Mouse (Mus musculus) thymus, adult 18-20 months (tissue): ENCODE measurements around the gene Dpf3.

Source experiments
- DNase-seq, 2 experiments: peaks; one replicate each; pipeline ENCODE4 v3.0.0; 2022; ENCODE audit warnings: mixed read lengths in 2 of 2

Gene Dpf3

DNA sequence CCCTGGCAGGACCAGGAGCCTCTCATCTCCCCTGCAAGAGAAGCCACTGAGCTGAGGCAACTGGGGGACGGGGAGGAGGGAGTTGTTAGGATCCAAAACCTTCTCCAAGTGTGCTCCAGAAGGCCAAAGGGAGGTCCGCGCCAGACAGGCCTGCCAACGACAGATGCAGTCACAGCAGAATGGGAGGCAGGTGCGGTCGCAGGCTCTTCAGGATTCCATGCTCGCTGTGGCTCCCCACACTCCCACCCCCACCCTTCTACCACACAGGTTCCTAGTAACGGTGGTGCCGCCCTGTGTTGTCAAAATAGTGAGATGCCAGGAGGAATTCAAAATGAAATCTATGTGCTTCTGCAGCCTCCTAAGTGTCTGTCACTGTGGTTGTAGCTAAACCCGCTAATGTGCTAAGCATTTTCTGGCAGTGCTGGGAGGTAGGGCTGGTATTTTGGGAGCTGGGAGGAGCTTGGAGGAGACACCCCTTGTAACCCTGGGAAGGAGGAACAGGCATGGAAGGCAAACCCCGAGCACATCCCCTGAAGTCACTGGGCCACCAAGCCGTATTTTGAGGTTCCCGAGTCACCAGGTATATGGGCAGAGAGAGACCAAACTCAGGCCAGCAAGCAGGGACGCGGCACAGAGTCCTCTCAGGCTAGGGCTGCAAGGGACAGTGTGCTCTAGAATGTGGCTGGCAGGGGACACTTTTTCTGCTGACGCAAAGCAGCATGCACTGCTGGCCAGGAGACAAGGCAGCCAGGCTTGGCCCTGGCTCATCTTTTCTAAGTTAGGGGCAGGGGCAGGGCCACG is 75.6 kb downstream of the Dpf3 start:
- DNase-seq = no peak

- DNase-seq = no peak
Observed at GRCm38 (mm10) chr12:83411032-83411431, 76.5 kb downstream of the Dpf3 start.

- DNase-seq = no peak
Observed at GRCm38 (mm10) chr12:83405374-83406125, 82.0 kb downstream of the Dpf3 start.

DNA sequence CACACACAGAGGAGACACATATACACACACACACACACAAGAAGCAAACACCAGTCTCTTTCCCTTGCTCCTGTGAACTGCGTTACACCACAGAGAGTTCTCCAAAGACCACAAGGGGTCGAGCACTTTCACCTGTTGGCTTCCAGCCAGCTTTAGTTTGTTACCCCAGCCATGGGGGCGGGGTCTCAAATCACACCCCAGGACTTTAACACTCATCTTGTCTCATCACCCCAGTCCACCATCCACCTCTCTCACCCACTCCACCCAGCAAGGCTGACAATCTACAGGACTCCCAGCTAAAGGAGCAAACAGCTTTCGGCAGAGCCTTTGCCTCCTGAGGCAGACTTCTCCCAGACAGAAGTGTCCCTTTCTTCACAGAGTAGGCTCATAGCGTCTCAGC is 85.2 kb downstream of the Dpf3 start:
- DNase-seq = no peak

- no peak for DNase-seq
Observed at GRCm38 (mm10) chr12:83392011-83392410, 95.5 kb downstream of the Dpf3 start.

GRCm38 (mm10) chr12:83387554-83387953 is 100.0 kb downstream of the Dpf3 start:
- DNase-seq = no peak

- no peak for DNase-seq
Observed at GRCm38 (mm10) chr12:83381072-83381471, 106.4 kb downstream of the Dpf3 start.

DNA sequence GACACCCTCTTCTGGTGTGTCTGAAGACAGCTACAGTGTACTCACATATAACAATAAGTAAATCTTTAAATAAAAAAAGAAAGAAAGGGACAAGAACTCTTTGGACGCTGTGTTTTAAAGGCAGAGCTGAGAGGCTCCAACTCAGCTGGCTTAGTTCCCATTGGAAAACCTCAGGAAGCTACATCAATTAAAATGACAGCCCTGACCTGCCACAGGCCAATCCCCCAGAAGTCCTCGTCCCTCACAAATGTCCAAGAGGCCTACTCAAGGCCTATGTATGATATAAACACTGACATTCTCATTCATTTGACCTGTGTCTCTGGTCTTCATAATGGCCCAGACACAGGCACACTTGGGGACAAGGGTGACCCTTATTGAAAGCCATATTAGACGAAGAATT is 107.5 kb downstream of the Dpf3 start:
- DNase-seq = no peak

DNA sequence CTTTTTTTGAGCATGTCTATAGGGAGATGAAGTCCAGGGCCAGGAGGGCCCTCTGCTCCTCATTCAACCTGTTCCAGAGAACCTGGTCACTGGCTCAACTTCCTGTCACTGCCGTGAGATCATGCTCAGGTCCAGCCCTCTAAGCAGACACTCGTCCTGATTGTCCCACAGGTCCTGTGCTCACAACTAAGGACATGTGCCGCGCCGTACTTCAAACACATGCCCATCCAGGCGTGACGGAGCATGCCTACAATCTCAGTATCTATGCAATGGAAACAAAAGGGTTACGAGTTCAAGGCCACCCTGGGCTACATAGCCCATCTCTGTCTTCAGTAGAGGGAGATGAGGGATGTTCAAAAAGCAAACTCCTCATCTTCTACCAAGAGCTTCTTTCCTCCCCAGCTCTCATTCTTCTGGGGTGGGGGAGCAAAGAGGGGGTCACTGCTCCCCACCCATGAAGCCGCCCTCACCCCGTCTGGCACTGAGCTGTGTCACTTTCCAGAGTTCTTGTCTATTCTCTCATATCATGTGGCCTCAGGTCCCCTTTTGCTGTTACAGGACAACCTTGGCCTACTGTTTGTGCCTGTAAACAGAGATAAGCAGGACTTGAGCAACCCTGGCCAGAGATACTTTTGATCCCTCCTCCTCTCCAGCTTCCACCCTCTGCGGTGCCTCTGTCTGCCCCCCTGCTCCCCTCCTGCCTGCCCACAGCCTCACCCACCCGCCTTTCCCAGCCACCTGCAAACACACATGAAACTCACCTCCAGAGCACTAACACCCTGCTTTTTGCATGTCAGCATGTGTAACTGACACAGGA is 112.3 kb downstream of the Dpf3 start:
- DNase-seq = peak; percentile 72 to 76

DNA sequence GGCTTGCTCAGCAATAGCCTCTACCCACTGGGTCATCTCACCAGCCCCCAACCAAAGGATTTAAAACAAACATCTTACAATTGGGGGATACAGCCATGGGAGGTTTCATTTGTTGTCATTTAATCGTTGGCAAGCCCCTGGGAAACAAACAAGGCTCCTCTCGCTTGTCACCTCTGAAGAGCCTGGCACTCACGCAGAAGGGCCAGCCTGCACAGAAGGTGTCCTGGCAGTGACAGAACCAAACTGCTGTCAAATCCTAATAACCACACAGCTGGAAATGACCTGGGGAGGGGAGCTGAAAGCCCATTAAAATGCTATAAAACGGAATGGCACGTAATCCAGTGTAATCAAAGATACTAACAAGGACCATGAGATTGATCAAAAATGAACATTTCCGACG is 114.4 kb downstream of the Dpf3 start:
- no peak for DNase-seq

DNA sequence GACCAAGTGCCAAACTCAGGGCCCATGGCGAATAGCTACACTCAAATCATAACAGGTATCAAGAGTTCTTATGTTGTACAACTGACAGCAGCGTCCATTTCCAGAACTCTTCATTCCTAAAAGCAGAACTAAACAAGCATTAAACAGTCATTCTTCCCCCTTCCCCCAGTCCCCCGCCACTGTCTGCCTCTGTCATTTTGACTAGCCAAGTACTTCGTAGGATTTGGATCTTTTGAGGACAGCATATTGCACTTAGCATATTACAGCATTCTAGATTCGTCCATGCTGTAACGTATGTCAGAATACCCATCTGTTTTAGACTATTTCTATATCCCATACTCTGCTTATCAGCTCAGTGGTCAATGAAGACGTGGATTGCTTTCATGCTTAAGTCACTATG is 115.2 kb downstream of the Dpf3 start:
- DNase-seq = no peak

- no peak for DNase-seq
Observed at GRCm38 (mm10) chr12:83370221-83370620, 117.3 kb downstream of the Dpf3 start.

DNA sequence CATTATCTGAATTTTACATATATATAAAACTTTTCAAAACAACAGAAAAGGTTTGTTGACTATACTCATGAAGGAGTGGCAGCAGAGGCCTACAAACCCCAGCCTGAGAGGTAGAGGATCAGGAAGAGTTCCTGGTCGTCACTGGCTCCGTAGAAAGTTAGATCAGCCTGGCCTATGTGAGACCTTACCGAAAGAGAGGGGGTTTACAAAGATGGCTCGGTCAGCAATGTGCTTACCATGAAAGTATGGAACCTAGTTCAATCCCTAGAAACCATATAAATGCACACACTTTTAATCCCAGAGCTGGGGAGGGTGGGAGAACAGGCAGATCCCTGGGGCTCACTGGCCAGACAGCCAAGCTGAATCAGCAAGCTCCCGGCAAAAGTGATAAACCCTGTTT is 118.1 kb downstream of the Dpf3 start:
- DNase-seq = no peak

DNA sequence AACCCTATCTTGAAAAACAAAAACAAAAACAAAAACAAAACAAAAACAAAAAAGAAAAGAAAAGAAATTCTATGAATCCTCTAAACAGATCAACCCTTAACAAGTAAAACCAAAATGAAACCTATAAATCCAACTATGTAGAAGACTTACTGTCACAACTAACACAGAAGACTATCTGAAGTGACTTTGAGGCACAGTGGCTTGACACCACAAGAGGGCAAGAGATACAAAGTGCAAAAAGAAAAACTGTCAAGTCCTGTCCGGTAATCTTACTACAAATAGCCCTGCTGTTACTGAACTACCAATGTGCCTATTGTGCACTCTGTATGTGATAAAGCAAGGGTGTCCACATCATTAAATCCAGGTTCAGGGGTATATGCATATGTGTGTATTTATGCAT is 120.0 kb downstream of the Dpf3 start:
- DNase-seq = no peak

DNA sequence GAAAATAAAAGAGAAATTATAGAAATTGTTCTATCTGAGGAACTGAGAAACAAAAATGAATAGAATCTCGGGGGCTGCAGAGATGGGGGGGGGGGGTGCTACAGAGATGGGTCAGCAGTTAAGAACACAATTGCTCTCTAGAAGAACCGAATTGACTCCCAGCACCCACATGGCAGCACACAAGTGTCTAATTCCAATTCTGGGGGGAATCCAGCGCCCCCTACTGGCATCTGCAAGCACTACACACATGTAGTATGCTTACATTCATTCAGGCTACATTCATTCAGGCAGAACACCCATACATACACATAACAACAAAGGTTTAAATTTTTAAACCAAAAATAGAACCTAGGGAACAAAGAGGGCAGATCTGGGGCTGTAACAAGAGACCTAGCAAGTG is 122.7 kb downstream of the Dpf3 start:
- no peak for DNase-seq

- DNase-seq = no peak
Observed at GRCm38 (mm10) chr12:83361801-83362200, 125.7 kb downstream of the Dpf3 start.

DNA sequence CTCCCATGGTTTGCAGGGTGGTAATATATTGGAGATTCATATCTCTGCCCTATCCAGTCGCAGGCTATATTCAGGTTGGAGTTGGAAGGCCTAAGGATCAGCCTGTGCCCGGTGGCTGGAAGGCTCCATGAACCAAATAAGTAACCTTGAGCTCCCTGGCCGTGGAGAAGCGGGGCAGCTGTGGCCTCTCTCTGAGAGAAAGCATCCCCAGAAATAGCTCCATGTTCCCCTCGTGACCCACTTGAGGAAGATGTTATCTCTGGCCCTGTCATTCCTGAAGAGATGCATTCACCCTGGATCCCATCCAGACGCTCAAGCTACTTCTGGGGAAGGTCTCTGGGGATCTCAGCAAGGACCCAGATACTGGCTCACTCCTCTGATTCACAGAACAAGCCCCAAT is 134.9 kb downstream of the Dpf3 start:
- DNase-seq = no peak

GRCm38 (mm10) chr12:83349736-83350135 is 137.8 kb downstream of the Dpf3 start:
- DNase-seq = no peak

GRCm38 (mm10) chr12:83348246-83348645 is 139.3 kb downstream of the Dpf3 start:
- DNase-seq = no peak

DNA sequence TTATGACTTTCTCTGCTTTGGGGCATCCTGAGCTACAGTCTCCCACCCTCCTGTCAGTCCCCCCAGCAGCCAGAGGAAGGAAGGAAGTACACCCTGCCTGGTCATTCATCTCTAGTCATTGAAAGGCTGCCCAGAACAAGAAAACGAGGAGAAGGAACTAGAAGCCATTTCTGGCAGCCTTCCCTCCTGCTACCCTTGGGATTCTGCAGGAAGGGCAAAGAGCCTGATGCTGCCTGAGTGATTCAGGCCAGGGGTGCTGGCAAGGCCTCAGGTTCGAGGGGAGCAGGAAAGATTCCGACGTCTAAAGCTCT is 144.7 kb downstream of the Dpf3 start:
- no peak for DNase-seq

DNA sequence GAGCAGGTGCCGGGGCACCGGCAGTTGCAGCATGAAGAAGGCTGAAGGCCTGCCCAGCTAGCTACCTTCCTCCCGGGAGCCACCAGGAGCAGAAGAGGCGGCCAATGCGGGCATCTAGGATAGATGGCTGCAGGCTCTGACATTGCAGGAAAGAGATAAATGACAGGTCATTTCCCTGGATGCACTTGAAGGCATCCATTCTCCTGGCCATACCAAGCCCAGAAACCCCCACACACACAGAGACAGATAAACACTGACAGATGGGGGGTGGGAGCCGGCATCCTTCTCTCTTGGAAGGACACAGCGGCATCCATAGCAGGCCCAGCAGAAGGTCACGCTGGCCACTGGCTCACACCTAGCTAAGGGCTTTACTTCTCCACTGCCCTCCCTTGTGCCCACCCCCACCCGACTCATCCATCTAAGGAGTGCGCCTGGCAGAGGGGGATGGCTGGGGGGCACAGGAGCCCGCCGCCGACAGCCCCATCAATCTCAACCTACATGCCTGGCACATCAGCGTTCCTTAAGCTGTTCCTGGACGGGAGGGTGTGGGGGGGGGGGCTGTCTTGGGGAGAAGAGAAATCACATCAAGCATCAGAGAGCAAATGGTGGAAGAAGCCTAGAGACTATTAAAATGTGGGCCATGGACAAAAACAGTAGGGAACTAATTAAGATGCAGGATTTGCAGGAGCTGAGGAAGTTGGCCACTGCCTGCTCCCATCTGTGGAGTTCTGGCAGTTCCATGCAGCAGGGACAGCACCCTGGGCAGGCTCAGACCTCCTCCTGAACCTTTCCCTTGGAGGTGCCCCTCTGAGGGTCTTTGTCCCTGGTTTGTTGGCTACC is 145.3 kb downstream of the Dpf3 start:
- no peak for DNase-seq

DNA sequence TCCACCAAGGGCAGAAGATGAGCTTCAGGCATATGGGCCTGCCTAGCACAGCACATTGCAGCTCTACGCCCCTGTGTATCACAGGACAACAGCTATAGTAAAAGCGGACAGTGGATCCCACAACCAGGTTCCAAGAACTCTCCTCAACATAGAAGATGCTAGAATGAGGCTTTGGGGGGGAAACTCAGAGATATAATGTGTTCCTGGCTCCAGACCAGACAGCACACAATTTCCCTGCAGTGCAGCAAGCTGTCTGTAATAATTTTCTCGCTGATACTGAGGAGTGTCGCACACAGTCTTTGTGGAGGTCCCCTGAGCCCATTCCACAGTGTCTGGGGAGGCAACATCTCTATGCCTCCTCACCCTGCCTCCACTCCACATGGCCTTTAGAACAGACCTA is 146.6 kb downstream of the Dpf3 start:
- DNase-seq = no peak

- no peak for DNase-seq
Observed at GRCm38 (mm10) chr12:83338345-83338744, 149.2 kb downstream of the Dpf3 start.
